Mouse (Mus musculus) lung, embryonic 14.5 days (tissue): ENCODE data around the gene Usp7. TPM values are rescaled to one million over a fixed set of nuclear protein-coding genes. Genes with fewer than 3 reads are reported as not detected.
A peak's percentile ranks its signal among the peaks of the same experiment; 100 is the strongest.

ENCODE experiments used
- ATAC-seq: fragments of 200-750 bp; cut with Nextera tagmentation; 2 replicates; pipeline ENCODE4 v1.8.0; 2017; ENCODE audit warnings: mild to moderate bottlenecking, moderate TSS enrichment, moderate library complexity; ENCODE audit not compliant: insufficient read depth
- DNase-seq: peaks from one replicate; pipeline ENCODE4 v3.0.0-alpha.2; 2015
- H3K27ac ChIP-seq: fragments of 300-500 bp; sonication (generic); 2 replicates; pipeline ENCODE4 v1.5.1; 2014; ENCODE audit warnings: low read depth, mild to moderate bottlenecking, moderate library complexity
- H3K27me3 ChIP-seq: fragments of 300-500 bp; sonication (generic); 2 replicates; pipeline ENCODE4 v1.6.1; 2014; ENCODE audit warnings: low read length, control low read depth; ENCODE audit not compliant: insufficient read depth
- H3K36me3 ChIP-seq: fragments of 300-500 bp; sonication (generic); 2 replicates; pipeline ENCODE4 v1.6.1; 2014; ENCODE audit warnings: control low read depth; ENCODE audit not compliant: insufficient read depth
- H3K4me1 ChIP-seq: fragments of 300-500 bp; sonication (generic); 2 replicates; pipeline ENCODE4 v1.6.1; 2014; ENCODE audit warnings: antibody characterized with exemption, control low read depth; ENCODE audit not compliant: insufficient read depth
- H3K4me2 ChIP-seq: fragments of 300-500 bp; sonication (generic); 2 replicates; pipeline ENCODE4 v1.6.1; 2014; ENCODE audit warnings: mild to moderate bottlenecking
- H3K4me3 ChIP-seq: fragments of 300-500 bp; sonication (generic); 2 replicates; pipeline ENCODE4 v1.5.1; 2014; ENCODE audit warnings: low read depth, low read length
- H3K9ac ChIP-seq: fragments of 300-500 bp; sonication (generic); 2 replicates; pipeline ENCODE4 v1.6.1; 2014
- H3K9me3 ChIP-seq: fragments of 300-500 bp; sonication (generic); 2 replicates; pipeline ENCODE4 v1.6.1; 2016; ENCODE audit warnings: low read depth, low read length, control low read depth
- CTCF ChIP-seq: IDR thresholded peaks from 2 replicates; pipeline ENCODE4 v1.5.1; 2016; ENCODE audit warnings: antibody characterized with exemption, low read depth
- WGBS: fragments of 180-500 bp; shearing (Covaris S2); extraction: QIAGEN DNeasy Blood & Tissue Kit; methylation state at CpG from one replicate; pipeline ENCODE4 v1.1.7; 2014; 5-methylcytosine and 5-hydroxymethylcytosine counted together
- polyA plus RNA-seq: library from polyadenylated mRNA; unstranded; fragments of >200 nt; fragmentation: Nextera tagmentation; extraction: Ambion mirVana; gene quantifications from 2 replicates; pipeline ENCODE4 v1.2.1, GENCODE M21; 2014

The Usp7 gene
- polyA plus RNA-seq, 1 experiment from 2014 or later = 49.8 TPM

DNA sequence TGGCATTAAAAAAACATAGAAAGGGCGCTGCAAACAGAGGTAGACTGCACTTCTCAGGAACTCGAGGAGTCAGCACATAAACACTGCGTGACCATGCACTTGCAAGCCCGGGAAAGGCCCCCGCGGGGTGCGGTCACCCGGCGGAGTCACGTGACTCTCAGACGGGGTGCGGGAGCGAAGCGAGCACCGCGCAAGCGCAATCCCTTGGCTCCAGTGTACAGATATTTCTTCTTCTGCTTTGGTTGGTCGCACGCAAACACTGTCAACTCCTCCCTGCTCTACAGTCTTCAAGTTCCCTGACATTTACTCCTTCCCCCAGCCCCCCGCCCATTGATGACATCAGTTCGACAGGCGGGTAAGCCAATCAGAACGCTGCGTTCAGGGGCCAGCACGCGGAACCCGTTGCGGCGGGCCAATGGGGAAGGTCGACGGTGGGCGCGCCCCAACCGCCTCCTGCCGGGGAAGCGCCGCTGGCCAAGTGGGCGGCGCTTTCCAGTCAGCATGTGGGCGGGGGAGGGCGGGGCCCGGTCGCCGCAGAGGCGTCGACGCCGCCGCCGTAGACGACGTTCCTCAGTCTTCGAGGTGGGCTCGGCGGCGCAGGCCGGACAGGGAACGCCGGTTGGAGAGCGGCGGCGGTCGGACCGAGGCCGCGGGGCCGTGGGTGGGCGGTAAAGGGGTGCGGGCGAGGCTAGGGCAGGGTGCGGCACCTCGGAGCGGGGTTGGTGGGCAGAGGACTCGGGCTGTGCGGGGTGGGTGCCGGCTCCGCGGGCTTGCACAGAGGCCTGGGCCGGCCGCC is 37.7 kb upstream of the Usp7 start, which contains the start of gene 1810013L24Rik:
Gene 1810013L24Rik, plus strand, starts transcription at position 537 of the 796 bp plus-strand sequence.
- Histone ChIP-seq H3K9me3 (no peaks in the 10 kb centered on the region), H3K4me2 (peak within 1 kb of the TSS; percentile 94), H3K27me3 (no peaks in the 10 kb centered on the region), H3K4me1 (peaks cover 3% of the 10 kb centered on the region; the same call in 1 of the 2 replicates), H3K9ac (peak within 1 kb of the TSS; percentile 99), H3K27ac (peak within 1 kb of the TSS; percentile 97), H3K4me3 (peak within 1 kb of the TSS; percentile 99), H3K36me3 (peaks cover 20% of the 10 kb centered on the region)
- ATAC-seq (peak; percentile 95), DNase-seq (peak; percentile 98)
- TF ChIP-seq CTCF = no peak
- WGBS = under 1% methylated on average over 79 of the region's 80 CpGs

DNA sequence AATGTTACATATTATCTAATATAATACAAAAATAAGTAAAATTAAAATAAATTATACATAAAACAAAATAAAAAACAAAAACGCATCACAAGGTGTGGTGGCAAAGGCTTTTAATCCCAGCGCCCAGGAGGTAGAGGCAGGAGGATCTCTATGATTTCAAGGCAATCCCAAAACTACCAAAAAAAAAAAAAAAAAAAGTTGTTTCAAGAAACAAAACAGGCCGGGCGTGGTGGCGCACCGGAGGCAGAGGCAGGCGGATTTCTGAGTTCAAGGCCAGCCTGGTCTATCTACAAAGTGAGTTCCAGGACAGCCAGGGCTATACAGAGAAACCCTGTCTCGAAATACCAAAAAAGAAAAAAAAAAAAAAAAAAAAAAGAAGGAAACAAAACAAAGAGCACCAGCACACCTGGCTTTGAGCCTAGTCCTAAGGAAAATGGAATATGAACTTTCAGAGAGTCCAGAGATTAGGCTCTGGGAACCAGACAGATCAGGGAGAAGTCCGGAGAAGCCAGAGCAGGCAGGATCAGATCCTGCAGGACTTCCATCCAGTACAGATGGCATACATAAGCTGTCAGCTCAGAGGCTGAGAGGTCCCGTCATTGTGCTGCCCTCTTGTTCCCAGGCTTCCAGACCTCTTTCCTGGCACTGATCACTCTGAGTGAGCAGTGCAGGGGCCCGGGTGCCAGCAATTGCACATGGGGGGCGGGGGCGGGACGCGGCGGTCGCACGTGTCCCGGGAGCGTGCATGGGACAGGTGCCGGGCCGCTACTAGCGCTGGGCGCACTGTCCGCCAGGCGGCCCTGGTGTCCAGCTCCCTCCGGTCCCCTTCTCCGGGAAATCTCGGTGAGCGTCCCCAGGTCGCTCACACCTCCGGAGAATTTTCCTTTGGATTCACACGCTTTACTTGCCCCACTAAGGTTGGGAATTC is 36.8 kb upstream of the Usp7 start:
- Histone ChIP-seq H3K4me1 (peaks cover 3% of the 10 kb centered on the region; the same call in 1 of the 2 replicates), H3K9me3 (no peaks in the 10 kb centered on the region), H3K9ac (peak overlapping the region; percentile 58), H3K27ac (peak overlapping the region; percentile 93), H3K36me3 (peaks cover 14% of the 10 kb centered on the region), H3K27me3 (no peaks in the 10 kb centered on the region), H3K4me3 (peak overlapping the region; percentile 99), H3K4me2 (peak overlapping the region; percentile 94)
- DNase-seq = no peak
- 11% methylated on average over 33 of the region's 33 CpGs for WGBS
- peak; percentile 67 for ATAC-seq
- peak; percentile 45 for TF ChIP-seq CTCF

DNA sequence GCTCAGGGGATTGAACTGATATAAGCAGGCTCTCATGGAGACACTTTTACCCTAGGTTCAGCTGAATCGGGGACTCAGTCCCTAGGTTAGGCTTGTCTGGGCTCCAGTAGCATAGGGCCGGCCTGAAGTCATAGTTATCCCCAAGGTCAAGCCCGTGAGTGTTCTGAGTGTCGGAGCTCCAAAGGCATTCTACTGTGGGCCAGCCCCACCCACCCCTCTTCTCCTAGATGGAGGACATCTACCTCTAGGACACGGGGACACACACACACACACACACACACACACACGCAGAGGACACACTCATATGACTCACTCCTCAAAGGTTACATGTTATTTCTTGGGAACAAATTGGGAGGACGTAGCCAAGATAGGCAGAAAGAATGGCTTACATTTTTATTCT is 35.3 kb upstream of the Usp7 start:
- Histone ChIP-seq H3K27ac (no peak overlapping the region), H3K4me1 (peaks cover 3% of the 10 kb centered on the region; the same call in 1 of the 2 replicates), H3K4me2 (no peak overlapping the region), H3K9ac (no peak overlapping the region), H3K27me3 (no peaks in the 10 kb centered on the region), H3K36me3 (peaks cover 4% of the 10 kb centered on the region; the same call in 1 of the 2 replicates), H3K4me3 (no peak overlapping the region), H3K9me3 (no peaks in the 10 kb centered on the region)
- 76% methylated on average over 7 of the region's 7 CpGs for WGBS
- ATAC-seq (no peak), DNase-seq (no peak)
- TF ChIP-seq CTCF = no peak

DNA sequence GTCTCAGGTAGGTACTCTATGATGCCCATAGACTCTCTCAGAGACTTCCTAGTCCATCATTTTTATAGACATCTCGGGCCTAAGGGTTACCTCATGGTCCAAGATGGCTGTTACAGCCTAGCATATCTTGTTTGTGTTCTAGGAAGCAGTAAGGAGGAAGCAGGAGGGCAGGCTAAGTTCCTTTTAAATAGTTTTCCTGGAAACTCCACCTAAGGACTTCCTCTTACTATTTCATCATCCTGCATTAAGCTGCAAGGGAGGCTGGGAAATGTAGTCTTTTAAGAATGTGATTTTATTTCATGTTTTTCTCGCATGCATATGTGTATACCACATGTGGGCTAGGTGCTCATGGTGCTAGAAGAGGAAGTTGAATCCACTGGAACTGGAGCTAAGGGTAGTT is 31.6 kb upstream of the Usp7 start:
- ATAC-seq = peak; percentile 23; the same call in 1 of the 2 replicates
- H3K27me3 ChIP-seq = no peaks in the 10 kb centered on the region

DNA sequence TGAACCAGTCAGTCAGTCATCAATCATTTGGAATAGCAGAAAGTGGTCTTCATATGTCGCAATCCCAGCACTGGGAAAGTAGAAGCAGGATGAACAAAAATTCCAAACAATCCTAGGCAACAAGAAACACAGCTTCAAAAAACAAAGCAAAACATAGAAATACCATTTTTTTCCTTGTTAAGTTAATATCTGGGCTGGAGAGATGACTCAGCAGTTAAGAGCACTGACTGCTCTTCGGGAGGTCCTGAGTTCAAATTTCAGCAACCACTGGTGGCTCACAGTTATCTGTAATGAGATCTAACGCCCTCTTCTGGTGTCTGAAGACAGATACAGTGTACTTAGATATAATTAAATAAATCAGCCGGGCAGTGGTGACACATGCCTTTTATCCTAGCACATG is 30.5 kb upstream of the Usp7 start:
- H3K9me3 ChIP-seq = no peaks in the 10 kb centered on the region
- 68% methylated on average over 4 of the region's 4 CpGs for WGBS
- H3K9ac ChIP-seq = no peak overlapping the region
- no peak for TF ChIP-seq CTCF
- no peak for ATAC-seq
- H3K27ac ChIP-seq = no peak overlapping the region
- H3K4me2 ChIP-seq = no peak overlapping the region
- DNase-seq = no peak
- H3K27me3 ChIP-seq = no peaks in the 10 kb centered on the region
- H3K4me1 ChIP-seq = no peaks in the 10 kb centered on the region
- H3K4me3 ChIP-seq = no peak overlapping the region
- H3K36me3 ChIP-seq = no peaks in the 10 kb centered on the region

More for the DNA sequence above, 31.6 kb upstream of the Usp7 start:
- no peaks in the 10 kb centered on the region for H3K36me3 ChIP-seq
- H3K4me1 ChIP-seq = no peaks in the 10 kb centered on the region
- H3K9ac ChIP-seq = no peak overlapping the region
- TF ChIP-seq CTCF = no peak
- no peaks in the 10 kb centered on the region for H3K9me3 ChIP-seq
- H3K4me3 ChIP-seq = no peak overlapping the region
- H3K27ac ChIP-seq = no peak overlapping the region
- H3K4me2 ChIP-seq = no peak overlapping the region
- 65% methylated on average over 2 of the region's 2 CpGs for WGBS
- DNase-seq = peak; percentile 41

DNA sequence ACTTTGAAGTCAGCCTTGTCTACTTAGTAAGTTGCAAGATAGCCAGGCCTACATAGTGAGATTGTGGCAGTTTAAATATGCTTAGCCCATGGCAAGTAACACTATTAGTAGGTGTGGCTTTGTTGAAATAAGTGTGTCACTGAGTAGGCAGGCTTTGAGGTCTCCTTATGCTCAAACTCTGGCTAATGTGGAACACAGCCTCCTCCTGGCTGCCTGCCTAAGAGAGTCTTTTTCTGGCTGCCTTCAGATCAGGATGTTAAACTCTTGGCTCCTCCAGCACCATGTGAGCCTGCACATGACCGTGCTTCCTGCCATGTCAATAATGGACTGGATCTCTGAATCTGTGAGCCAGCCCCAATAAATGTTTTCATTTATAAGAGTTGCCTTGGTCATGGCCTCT is 29.3 kb upstream of the Usp7 start:
- no peak for TF ChIP-seq CTCF
- Histone ChIP-seq H3K9me3 (no peaks in the 10 kb centered on the region), H3K36me3 (no peaks in the 10 kb centered on the region), H3K4me2 (no peak overlapping the region), H3K4me1 (no peaks in the 10 kb centered on the region), H3K9ac (no peak overlapping the region), H3K4me3 (no peak overlapping the region), H3K27ac (no peak overlapping the region), H3K27me3 (no peaks in the 10 kb centered on the region)
- DNase-seq (no peak), ATAC-seq (no peak)
- 81% methylated on average over 1 of the region's 1 CpGs for WGBS

DNA sequence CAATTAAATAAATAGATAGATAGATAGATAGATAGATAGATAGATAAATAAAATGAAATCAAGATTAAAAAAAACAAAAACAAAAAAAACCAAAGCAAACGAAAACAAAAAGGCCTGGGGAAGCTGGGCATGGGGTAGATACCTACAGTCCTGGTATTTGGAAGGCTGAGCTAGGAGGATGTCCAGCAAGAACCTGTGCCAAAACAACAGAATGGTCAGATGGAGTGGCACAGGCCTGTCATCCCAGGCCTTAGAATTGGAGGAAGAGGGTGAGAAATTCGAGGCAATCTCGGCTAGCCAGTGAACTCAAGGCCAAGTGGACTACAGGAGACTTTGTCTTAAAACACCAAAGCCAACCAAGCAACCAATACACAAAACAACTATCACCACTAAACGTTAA is 25.8 kb upstream of the Usp7 start:
- no peaks in the 10 kb centered on the region for H3K9me3 ChIP-seq
- no peak overlapping the region for H3K4me2 ChIP-seq
- WGBS = 68% methylated on average over 4 of the region's 4 CpGs
- DNase-seq (no peak), ATAC-seq (no peak)
- TF ChIP-seq CTCF = no peak
- no peaks in the 10 kb centered on the region for H3K36me3 ChIP-seq
- no peaks in the 10 kb centered on the region for H3K4me1 ChIP-seq
- no peak overlapping the region for H3K9ac ChIP-seq
- no peak overlapping the region for H3K27ac ChIP-seq
- no peaks in the 10 kb centered on the region for H3K27me3 ChIP-seq
- H3K4me3 ChIP-seq = no peak overlapping the region
